In the genomic region with DNA sequence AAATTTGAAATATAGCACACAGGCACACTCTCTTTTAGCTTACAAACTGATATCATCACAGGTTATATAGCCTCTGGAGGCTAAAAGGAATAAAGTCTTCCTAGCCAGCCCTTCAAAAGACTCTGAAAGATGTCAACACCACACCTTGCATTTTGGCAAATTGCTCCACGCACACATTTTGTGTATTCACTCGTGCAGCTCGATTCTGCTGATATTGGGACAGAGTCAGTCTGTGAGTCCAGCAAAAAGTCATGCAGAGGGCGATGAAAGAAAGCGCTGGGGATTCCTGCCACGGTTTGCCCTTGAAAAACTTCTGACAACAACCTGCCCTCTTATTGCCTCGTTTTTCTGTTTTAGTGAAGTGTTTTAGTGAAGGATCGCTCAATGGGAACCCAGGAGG, we compare ENCODE assay signal across 8 mouse cellular contexts. TPM values are rescaled to one million over a fixed set of nuclear protein-coding genes. Genes with fewer than 3 reads are reported as not detected.
DNase-seq lines count a peak whose midpoint lies in the region; ATAC-seq lines count a peak whose summit lies in the region.

No protein-coding gene starts in this region.

- ATAC-seq in heart, embryonic 13.5 days (ENCODE audit: extremely low read depth, insufficient number of reproducible peaks, low FRiP score, low TSS enrichment), result no peak
- no peak for ATAC-seq in hindbrain, embryonic 12.5 days (ENCODE audit: low FRiP score)
- no peak for ATAC-seq in midbrain, embryonic 12.5 days (ENCODE audit: low FRiP score, low read depth)

- peak overlapping the region; percentile 86 for H3K4me3 ChIP-seq in heart, embryonic 13.5 days
- no peak overlapping the region for H3K4me3 ChIP-seq in hindbrain, embryonic 12.5 days
- peak overlapping the region; percentile 69; the same call in 1 of the 2 replicates for H3K4me3 ChIP-seq in midbrain, embryonic 12.5 days

- peak overlapping the region; percentile 91 for H3K4me2 ChIP-seq in heart, embryonic 13.5 days
- H3K4me2 ChIP-seq in hindbrain, embryonic 12.5 days (replicated peaks), result peak overlapping the region; percentile 86
- peak overlapping the region; percentile 64 for H3K4me2 ChIP-seq in midbrain, embryonic 12.5 days (replicated peaks)

- peaks cover 33% of the 10 kb centered on the region for H3K4me1 ChIP-seq in heart, embryonic 13.5 days
- peaks cover 23% of the 10 kb centered on the region for H3K4me1 ChIP-seq in hindbrain, embryonic 12.5 days
- peaks cover 20% of the 10 kb centered on the region for H3K4me1 ChIP-seq in midbrain, embryonic 12.5 days

- peak overlapping the region; percentile 80 for H3K9ac ChIP-seq in heart, embryonic 13.5 days
- H3K9ac ChIP-seq in hindbrain, embryonic 12.5 days, result peak overlapping the region; percentile 51
- H3K9ac ChIP-seq in midbrain, embryonic 12.5 days (replicated peaks), result peak overlapping the region; percentile 59

- no peaks in the 10 kb centered on the region for H3K9me3 ChIP-seq in heart, embryonic 13.5 days
- H3K9me3 ChIP-seq in hindbrain, embryonic 12.5 days (replicated peaks), result no peaks in the 10 kb centered on the region
- no peaks in the 10 kb centered on the region for H3K9me3 ChIP-seq in midbrain, embryonic 12.5 days

- H3K27me3 ChIP-seq in heart, embryonic 13.5 days (replicated peaks), result no peaks in the 10 kb centered on the region
- H3K27me3 ChIP-seq in hindbrain, embryonic 12.5 days, result no peaks in the 10 kb centered on the region; the same call in 1 of the 2 replicates
- peaks cover 12% of the 10 kb centered on the region for H3K27me3 ChIP-seq in midbrain, embryonic 12.5 days

- WGBS in heart, embryonic 13.5 days, result 36% methylated on average over 8 of the region's 8 CpGs
- 35% methylated on average over 8 of the region's 8 CpGs for WGBS in hindbrain, embryonic 12.5 days
- 31% methylated on average over 8 of the region's 8 CpGs for WGBS in midbrain, embryonic 12.5 days

- no peaks in the 10 kb centered on the region for H3K36me3 ChIP-seq in heart, embryonic 13.5 days
- no peaks in the 10 kb centered on the region for H3K36me3 ChIP-seq in hindbrain, embryonic 12.5 days
- H3K36me3 ChIP-seq in midbrain, embryonic 12.5 days, result no peaks in the 10 kb centered on the region

- H3K27ac ChIP-seq in heart, embryonic 13.5 days (replicated peaks), result peak overlapping the region; percentile 89
- H3K27ac ChIP-seq in hindbrain, embryonic 12.5 days, result no peak overlapping the region
- no peak overlapping the region for H3K27ac ChIP-seq in midbrain, embryonic 12.5 days (replicated peaks)

- DNase-seq in heart, adult 11 months, result no peak
- DNase-seq in adrenal gland, postnatal 36 days, result peak; percentile 25 to 29
- no peak for DNase-seq in right cerebral cortex, postnatal 14 days
- no peak for DNase-seq in ovary, postnatal 14 days (ENCODE audit: low spot score)
- DNase-seq in left cerebral cortex, adult 11 months (ENCODE audit: low spot score), result no peak

RNA-seq across cellular contexts. Expression of a gene that starts 1.4 kb away (rescaled TPM):
- 6.6 and 8.7 TPM in 2 replicates for polyA plus RNA-seq in heart, embryonic 13.5 days (2015; fragmentation: Nextera tagmentation; extraction: Ambion mirVana)
- total RNA-seq in adrenal gland, postnatal 36 days (2021), result 10 to 100 TPM; 17.4 to 25.5 TPM
- polyA plus RNA-seq in hindbrain, embryonic 12.5 days (2016; fragmentation: Nextera tagmentation; extraction: Ambion mirVana), result 10.0 and 10.1 TPM in 2 replicates
- polyA plus RNA-seq in midbrain, embryonic 12.5 days (2016; fragmentation: Nextera tagmentation; extraction: Ambion mirVana), result 10.7 and 11.1 TPM in 2 replicates

RNA-seq across cellular contexts. Expression of a gene that starts 27.9 kb away (rescaled TPM):
- polyA plus RNA-seq in heart, embryonic 13.5 days (2015; fragmentation: Nextera tagmentation; extraction: Ambion mirVana), result 8.7 and 9.5 TPM in 2 replicates
- total RNA-seq in adrenal gland, postnatal 36 days (2021), result 10 to 100 TPM in 1 of 2 experiments, 1 to 10 TPM in 1; 7.9 to 11.1 TPM
- polyA plus RNA-seq in hindbrain, embryonic 12.5 days (2016; fragmentation: Nextera tagmentation; extraction: Ambion mirVana), result 15.3 and 19.2 TPM in 2 replicates
- 16.8 and 18.4 TPM in 2 replicates for polyA plus RNA-seq in midbrain, embryonic 12.5 days (2016; fragmentation: Nextera tagmentation; extraction: Ambion mirVana)

RNA-seq across cellular contexts. Expression of a gene that starts 56.5 kb away (rescaled TPM):
- polyA plus RNA-seq in heart, embryonic 13.5 days (2015; fragmentation: Nextera tagmentation; extraction: Ambion mirVana), result 21.4 and 22.7 TPM in 2 replicates
- total RNA-seq in adrenal gland, postnatal 36 days (2021), result 10 to 100 TPM; 13.2 to 19.8 TPM
- polyA plus RNA-seq in hindbrain, embryonic 12.5 days (2016; fragmentation: Nextera tagmentation; extraction: Ambion mirVana), result 29.8 and 32.0 TPM in 2 replicates
- 27.8 and 30.5 TPM in 2 replicates for polyA plus RNA-seq in midbrain, embryonic 12.5 days (2016; fragmentation: Nextera tagmentation; extraction: Ambion mirVana)

RNA-seq across cellular contexts. Expression of a gene that starts 59.8 kb away (rescaled TPM):
- polyA plus RNA-seq in heart, embryonic 13.5 days (2015; fragmentation: Nextera tagmentation; extraction: Ambion mirVana), result 22.4 and 27.0 TPM in 2 replicates
- total RNA-seq in adrenal gland, postnatal 36 days (2021), result 10 to 100 TPM; 30.7 to 30.9 TPM
- 31.0 and 31.3 TPM in 2 replicates for polyA plus RNA-seq in hindbrain, embryonic 12.5 days (2016; fragmentation: Nextera tagmentation; extraction: Ambion mirVana)
- 26.5 and 28.9 TPM in 2 replicates for polyA plus RNA-seq in midbrain, embryonic 12.5 days (2016; fragmentation: Nextera tagmentation; extraction: Ambion mirVana)

Comparison
In these comparisons a context has a peak if more than half of its experiments do, and no peak if none do; other contexts are left out.
1. DNase-seq: peak in adrenal gland, postnatal 36 days (2 of 2); none in heart, adult 11 months (single experiment), right cerebral cortex, postnatal 14 days (single experiment), ovary, postnatal 14 days (single experiment) and left cerebral cortex, adult 11 months (single experiment).
2. Peak in every context shown above with its lines, with median percentiles within 50 percentile points of each other: H3K4me2 ChIP-seq and H3K9ac ChIP-seq.